Mouse (Mus musculus) Muller cell, postnatal 12 days (primary cell): ENCODE data around the gene Thpo.

ENCODE experiments used
- DNase-seq: peaks from one replicate; pipeline ENCODE4 v3.0.0-alpha.2; 2015; ENCODE audit errors: inconsistent ontology term

Thpo gene

DNA sequence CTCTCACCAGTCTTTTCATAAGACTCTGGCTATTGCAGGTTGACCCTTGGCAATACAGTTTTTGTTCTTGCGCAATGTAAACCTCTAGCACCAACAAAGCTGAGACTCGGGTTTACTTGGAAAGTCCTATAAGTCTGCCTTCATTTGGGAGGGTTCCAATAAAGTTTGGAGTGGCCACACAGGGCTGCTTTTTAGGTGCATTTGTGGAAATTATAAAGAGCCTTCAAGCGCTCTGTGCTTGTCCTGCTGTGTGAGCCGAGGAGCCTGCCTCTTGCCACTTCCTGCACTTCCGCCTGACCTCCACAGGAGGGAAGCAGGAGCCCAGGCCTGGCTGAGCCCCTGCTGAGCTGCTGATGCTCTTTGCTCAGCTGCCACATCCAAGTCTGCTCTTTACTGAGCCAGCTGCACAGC lies 10.0 kb downstream of the Thpo start:
- DNase-seq = peak; percentile 51

GRCm38 (mm10) chr16:20723247-20723646 lies 11.1 kb downstream of the Thpo start:
- no peak for DNase-seq

GRCm38 (mm10) chr16:20722736-20723135 lies 11.6 kb downstream of the Thpo start:
- no peak for DNase-seq

GRCm38 (mm10) chr16:20721808-20722207 lies 12.5 kb downstream of the Thpo start:
- DNase-seq = no peak

GRCm38 (mm10) chr16:20717978-20718670 lies 16.2 kb downstream of the Thpo start:
- DNase-seq = no peak

GRCm38 (mm10) chr16:20717181-20717977 lies 16.9 kb downstream of the Thpo start, which contains the start of the genes Polr2h and Clcn2:
Polr2h (plus strand) TSS chr16:20717665.
Clcn2 (minus strand) TSS chr16:20717746.
- DNase-seq = peak; percentile 99

DNA sequence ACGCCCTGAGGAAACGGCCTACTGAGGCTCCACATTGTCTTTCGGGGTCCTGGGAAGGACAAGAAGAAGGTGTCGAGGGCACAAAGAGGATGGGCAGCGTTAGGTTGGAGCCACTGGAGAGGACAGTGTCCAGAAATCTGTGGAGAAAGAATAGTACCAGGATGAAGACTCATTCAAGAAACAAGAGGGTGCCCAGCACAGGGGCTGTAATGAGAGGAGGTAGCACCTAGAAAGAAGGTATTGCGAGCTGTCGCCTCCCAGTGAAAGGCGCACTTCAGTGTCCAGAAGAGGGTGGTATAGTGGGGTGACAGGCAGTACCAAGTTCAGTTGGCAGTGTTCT lies 17.5 kb downstream of the Thpo start:
- DNase-seq = no peak

GRCm38 (mm10) chr16:20715976-20716840 lies 18.1 kb downstream of the Thpo start:
- peak; percentile 90 for DNase-seq

- no peak for DNase-seq
These were observed 18.7 kb downstream of the Thpo start for GRCm38 (mm10) chr16:20715566-20715965.

- no peak for DNase-seq
These were observed 19.1 kb downstream of the Thpo start for GRCm38 (mm10) chr16:20715161-20715560.

DNA sequence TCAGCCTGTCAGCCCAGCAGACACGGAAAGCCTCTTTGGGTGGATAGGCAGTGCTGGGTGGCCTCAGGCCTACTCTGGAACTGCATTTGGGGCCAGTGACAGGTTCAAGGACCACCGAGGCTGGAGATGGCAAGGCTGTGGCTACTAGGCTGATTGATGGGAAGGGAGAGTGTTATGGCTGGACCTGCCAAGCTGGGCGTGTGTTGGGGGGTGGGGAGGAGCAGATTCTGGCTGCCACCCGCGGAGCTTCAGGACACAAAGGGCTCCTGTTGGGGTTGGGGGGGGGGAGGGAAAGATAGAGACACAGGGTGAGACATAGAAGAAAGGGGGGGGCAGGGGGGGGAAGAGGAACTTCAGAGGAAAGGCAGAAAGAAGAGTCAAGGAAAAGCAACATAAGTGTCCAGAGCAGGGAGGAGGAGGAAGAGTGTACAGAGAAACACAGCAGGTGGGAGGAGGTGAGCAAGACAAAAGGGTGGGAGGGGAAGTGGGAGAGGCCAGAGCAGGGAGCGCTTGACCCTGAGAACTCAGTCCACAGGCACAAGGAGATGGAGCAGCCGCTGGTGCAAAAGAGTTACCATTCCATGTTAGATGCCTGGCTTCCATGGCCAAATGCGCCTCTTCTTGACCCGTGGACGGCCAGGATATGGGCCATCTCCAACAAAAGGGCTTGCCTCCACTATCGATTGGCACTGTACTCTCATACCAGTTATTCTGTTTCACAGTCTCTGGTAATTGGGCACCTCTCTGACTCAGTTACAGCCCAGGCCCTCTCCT lies 19.8 kb downstream of the Thpo start:
- DNase-seq = no peak

- DNase-seq = no peak
These were observed 21.4 kb downstream of the Thpo start for GRCm38 (mm10) chr16:20712889-20713288.

- DNase-seq = no peak
These were observed 22.1 kb downstream of the Thpo start for GRCm38 (mm10) chr16:20712190-20712589.

DNA sequence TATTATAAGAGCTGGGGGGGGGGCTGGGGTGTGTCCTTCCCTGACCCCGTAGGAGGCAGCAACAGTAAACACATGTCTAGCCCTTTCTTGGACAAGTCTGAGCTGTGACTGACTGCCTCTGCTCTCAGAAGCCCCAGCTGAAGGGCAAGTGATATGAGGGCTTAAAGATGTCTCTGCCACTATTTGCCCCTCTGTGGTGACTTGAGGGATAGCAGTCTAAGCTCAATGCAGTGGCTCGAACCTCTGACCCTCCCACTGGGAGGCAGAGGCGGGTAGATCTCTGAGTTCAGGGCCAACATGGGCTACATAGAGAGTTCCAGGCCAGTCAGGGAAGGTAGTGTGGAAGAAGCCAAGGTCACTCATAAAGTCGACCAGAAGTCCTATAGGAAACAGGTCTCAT lies 23.5 kb downstream of the Thpo start:
- no peak for DNase-seq

DNA sequence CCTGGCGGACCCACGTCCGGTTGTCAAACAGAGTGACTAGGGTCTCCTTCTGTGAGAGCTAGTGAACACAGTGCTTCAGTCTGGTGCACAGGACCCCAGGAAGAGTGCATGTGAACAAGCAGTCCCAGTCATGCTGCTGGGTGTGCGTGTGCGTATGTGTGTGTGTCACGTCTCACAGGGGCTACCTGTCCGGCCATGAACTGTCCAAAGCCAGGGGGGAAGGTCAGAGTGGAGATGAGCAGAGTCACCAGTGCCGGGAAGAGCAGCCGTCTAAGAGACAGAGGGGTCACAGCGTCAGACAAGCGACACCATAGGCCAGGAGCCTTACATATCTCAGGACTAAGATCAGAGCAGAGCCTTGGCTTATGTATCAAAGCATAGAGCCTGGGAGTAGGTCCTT lies 23.9 kb downstream of the Thpo start:
- DNase-seq = no peak

DNA sequence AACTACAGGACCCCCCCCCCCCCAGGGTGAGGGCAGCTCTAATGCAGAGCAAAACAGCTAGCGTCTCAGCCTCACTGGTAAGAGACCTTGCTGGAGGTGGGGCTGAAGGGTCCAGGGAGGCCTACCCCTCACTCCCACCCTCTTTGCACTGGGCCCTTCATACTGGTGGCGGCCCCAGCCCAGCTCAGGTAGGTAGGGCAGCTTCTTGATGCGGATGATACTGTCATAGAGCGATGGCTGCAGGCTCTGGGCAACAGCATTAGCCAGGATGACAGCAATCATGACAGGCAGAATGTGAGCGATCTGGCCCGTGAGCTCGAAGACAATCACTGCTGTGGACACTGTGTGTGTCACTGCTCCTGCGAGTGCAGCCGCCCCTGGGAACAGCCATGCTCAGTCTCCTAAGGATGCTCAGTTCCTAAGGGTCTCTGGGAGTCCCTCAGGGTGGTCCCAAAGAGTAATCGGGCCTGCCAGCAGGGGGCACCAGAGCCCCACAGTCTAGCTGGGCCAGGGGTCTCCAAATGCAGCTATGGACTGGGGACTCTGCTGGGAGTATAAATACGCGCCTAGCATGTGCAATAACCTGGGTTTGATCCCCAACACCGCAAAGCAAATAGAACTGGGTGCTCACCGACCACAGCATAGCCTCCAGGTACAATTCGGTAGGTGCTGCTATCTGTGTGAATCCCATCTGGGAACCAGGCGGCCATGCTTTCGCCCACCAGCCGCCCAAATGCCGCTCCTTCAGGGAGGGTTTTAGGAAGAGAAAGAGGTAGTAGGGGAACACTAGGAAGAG lies 25.2 kb downstream of the Thpo start:
- DNase-seq = no peak

- DNase-seq = no peak
These were observed 25.9 kb downstream of the Thpo start for GRCm38 (mm10) chr16:20708220-20708938.

GRCm38 (mm10) chr16:20706407-20707055 lies 27.8 kb downstream of the Thpo start:
- no peak for DNase-seq

DNA sequence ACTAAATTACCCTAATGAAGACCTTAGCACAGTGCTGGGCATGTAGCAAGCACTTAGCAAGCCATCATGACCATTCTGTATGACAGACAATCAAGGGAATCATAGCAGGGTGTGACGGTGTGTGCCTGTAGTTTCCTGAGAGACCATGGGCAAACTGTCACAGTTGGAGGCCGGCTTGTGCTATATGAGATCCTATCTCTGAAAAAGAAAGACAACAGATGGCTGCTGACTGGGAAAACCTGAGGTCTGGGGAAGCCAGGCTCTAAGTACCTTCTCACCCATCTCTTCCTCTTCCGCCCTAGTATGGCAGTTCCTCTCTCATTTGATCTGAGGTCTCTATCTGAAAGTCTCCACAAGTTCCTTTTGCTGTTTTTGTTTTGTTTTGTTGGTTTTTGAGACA lies 28.5 kb downstream of the Thpo start:
- no peak for DNase-seq
